Mouse (Mus musculus) brown adipose tissue, adult 24 weeks (tissue): ENCODE results near the gene Itgb6. TPM values are rescaled to one million over a fixed set of nuclear protein-coding genes. Genes with fewer than 3 reads are reported as not detected.

Experiments used
- H3K27ac ChIP-seq: fragments of 200-500 bp; replicated peaks from 2 replicates; pipeline ENCODE4 v1.5.1; 2012; ENCODE audit warnings: low read depth, mild to moderate bottlenecking, low read length
- H3K4me1 ChIP-seq: fragments of 200-500 bp; 2 replicates; pipeline ENCODE4 v1.6.1; 2012; ENCODE audit warnings: low read length, mixed read lengths; ENCODE audit not compliant: control insufficient read depth, insufficient read depth, insufficient read length
- H3K4me3 ChIP-seq: fragments of 200-500 bp; 2 replicates; pipeline ENCODE4 v1.5.1; 2012; ENCODE audit warnings: low read depth, mild to moderate bottlenecking, low read length, moderate library complexity; ENCODE audit not compliant: insufficient read depth
- polyA plus RNA-seq: library from polyadenylated mRNA; stranded (reverse); fragments of >200 nt; gene quantifications from 2 replicates; pipeline ENCODE4 v1.2.4, GENCODE M21; 2012; ENCODE audit not compliant: missing spikeins, insufficient read depth, insufficient read length

The Itgb6 gene
- polyA plus RNA-seq, 1 experiment: not detected

GRCm38 (mm10) chr2:60720906-60721305 is 1.5 kb downstream of the Itgb6 start:
- Histone ChIP-seq H3K4me3 (no peak overlapping the region), H3K4me1 (peaks cover 5% of the 10 kb centered on the region; the same call in 1 of the 2 replicates), H3K27ac (peak overlapping the region; percentile 62; the same call in 1 of the 2 replicates)

GRCm38 (mm10) chr2:60720205-60720604 is 2.2 kb downstream of the Itgb6 start:
- Histone ChIP-seq H3K4me3 (no peak overlapping the region), H3K4me1 (peaks cover 5% of the 10 kb centered on the region; the same call in 1 of the 2 replicates), H3K27ac (peak overlapping the region; percentile 68)

- Histone ChIP-seq H3K4me3 (0 out of 2 replicates have a peak overlapping the region, but pooled peaks have one; percentile 4), H3K4me1 (peaks cover 2% of the 10 kb centered on the region; the same call in 1 of the 2 replicates), H3K27ac (no peak overlapping the region)
These were observed 5.1 kb downstream of the Itgb6 start for GRCm38 (mm10) chr2:60717348-60717747.

- 0 out of 2 replicates have a peak, but pooled peaks cover 2% of the 10 kb centered on the region for H3K4me1 ChIP-seq
- H3K27ac ChIP-seq: no peak overlapping the region
- no peak overlapping the region for H3K4me3 ChIP-seq
These were observed 5.9 kb downstream of the Itgb6 start for GRCm38 (mm10) chr2:60716549-60716948.

GRCm38 (mm10) chr2:60715771-60716170 is 6.7 kb downstream of the Itgb6 start:
- Histone ChIP-seq H3K27ac (no peak overlapping the region), H3K4me1 (0 out of 2 replicates have a peak, but pooled peaks cover under 1% of the 10 kb centered on the region)

GRCm38 (mm10) chr2:60714971-60715502 is 7.4 kb downstream of the Itgb6 start:
- Histone ChIP-seq H3K27ac (no peak overlapping the region), H3K4me3 (no peak overlapping the region), H3K4me1 (no peaks in the 10 kb centered on the region)

More at GRCm38 (mm10) chr2:60715771-60716170, 6.7 kb downstream of the Itgb6 start:
- no peak overlapping the region for H3K4me3 ChIP-seq

GRCm38 (mm10) chr2:60714475-60714874 is 8.0 kb downstream of the Itgb6 start:
- no peak overlapping the region for H3K27ac ChIP-seq
- H3K4me1 ChIP-seq: no peaks in the 10 kb centered on the region
- no peak overlapping the region for H3K4me3 ChIP-seq

- Histone ChIP-seq H3K4me1 (no peaks in the 10 kb centered on the region), H3K4me3 (no peak overlapping the region), H3K27ac (no peak overlapping the region)
These were observed 8.6 kb downstream of the Itgb6 start for GRCm38 (mm10) chr2:60713857-60714256.

- H3K27ac ChIP-seq: no peak overlapping the region
- no peak overlapping the region for H3K4me3 ChIP-seq
These were observed 9.6 kb downstream of the Itgb6 start for GRCm38 (mm10) chr2:60712891-60713290.

GRCm38 (mm10) chr2:60712483-60712882 is 10.0 kb downstream of the Itgb6 start:
- no peak overlapping the region for H3K4me3 ChIP-seq
- no peak overlapping the region for H3K27ac ChIP-seq
- H3K4me1 ChIP-seq: no peaks in the 10 kb centered on the region

More at GRCm38 (mm10) chr2:60712891-60713290, 9.6 kb downstream of the Itgb6 start:
- H3K4me1 ChIP-seq: no peaks in the 10 kb centered on the region

- Histone ChIP-seq H3K27ac (no peak overlapping the region), H3K4me3 (no peak overlapping the region), H3K4me1 (no peaks in the 10 kb centered on the region)
These were observed 11.2 kb downstream of the Itgb6 start for GRCm38 (mm10) chr2:60711098-60711880.

- no peak overlapping the region for H3K4me3 ChIP-seq
- H3K4me1 ChIP-seq: no peaks in the 10 kb centered on the region
- no peak overlapping the region for H3K27ac ChIP-seq
These were observed 12.1 kb downstream of the Itgb6 start for GRCm38 (mm10) chr2:60710317-60710716.

- Histone ChIP-seq H3K27ac (no peak overlapping the region), H3K4me1 (no peaks in the 10 kb centered on the region), H3K4me3 (no peak overlapping the region)
These were observed 13.8 kb downstream of the Itgb6 start for GRCm38 (mm10) chr2:60708671-60709070.

- Histone ChIP-seq H3K4me3 (no peak overlapping the region), H3K4me1 (no peaks in the 10 kb centered on the region)
These were observed 15.6 kb downstream of the Itgb6 start for GRCm38 (mm10) chr2:60706866-60707265.

GRCm38 (mm10) chr2:60705426-60705825 is 17.0 kb downstream of the Itgb6 start:
- Histone ChIP-seq H3K4me1 (no peaks in the 10 kb centered on the region), H3K4me3 (no peak overlapping the region), H3K27ac (no peak overlapping the region)

More at GRCm38 (mm10) chr2:60706866-60707265, 15.6 kb downstream of the Itgb6 start:
- no peak overlapping the region for H3K27ac ChIP-seq
